Mouse (Mus musculus): ENCODE measurements around the gene Chst11. TPM values are rescaled to one million over a fixed set of nuclear protein-coding genes. Genes with fewer than 3 reads are reported as not detected.

Chst11 gene
- polyA plus RNA-seq, 1 experiment from 2014 or later, result 1.3 TPM

DNA sequence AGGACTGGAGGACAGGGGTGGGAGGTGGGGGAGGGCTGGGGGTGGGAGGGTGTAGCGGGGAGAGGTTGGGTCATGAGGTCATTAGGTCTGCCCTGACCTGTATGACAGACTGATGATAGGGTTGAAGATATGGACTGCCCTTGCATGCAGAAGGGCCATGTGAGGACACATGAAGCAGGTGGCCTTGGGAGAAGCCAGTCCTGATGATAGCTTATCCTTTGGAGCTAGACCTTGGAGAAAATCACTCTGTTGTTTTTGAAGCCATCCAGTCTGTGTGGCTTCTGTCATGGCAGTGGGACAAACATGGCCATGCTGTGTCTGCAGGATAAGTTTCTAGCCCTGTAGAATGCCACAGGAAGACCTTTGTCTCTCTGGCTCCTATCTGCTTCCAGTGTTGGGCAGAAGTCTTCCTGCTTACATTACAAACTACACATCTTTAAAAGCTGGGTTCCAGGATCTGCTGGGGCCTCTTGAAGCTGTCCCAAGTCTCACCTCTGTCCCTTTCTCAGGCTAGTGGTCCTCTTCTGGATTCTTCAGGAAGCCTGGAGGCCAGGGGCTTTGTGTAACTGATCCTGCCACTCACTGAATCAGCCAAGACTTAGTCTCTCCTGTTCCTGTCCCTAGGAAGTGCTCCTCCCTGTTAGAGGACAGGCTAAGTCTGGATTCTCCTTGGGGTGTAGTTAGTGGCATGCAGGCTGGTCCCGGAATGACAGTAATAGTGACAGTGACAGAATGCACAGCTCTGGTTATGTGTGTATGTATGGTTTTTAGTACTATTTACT is 58.4 kb downstream of the Chst11 start:
- Histone ChIP-seq H3K4me1 (peaks cover 41% of the 10 kb centered on the region), H3K9me3 (no peaks in the 10 kb centered on the region), H3K36me3 (replicated peaks) (peaks cover 2% of the 10 kb centered on the region; the same call in 1 of the 2 replicates), H3K4me3 (no peak overlapping the region), H3K27ac (replicated peaks) (peak overlapping the region; percentile 78), H3K27me3 (replicated peaks; ENCODE audit: low read depth, poor library complexity, severe bottlenecking) (no peaks in the 10 kb centered on the region)
- 51% methylated on average over 2 of the region's 2 CpGs for WGBS
- no peak for DNase-seq (ENCODE audit: low spot score)

DNA sequence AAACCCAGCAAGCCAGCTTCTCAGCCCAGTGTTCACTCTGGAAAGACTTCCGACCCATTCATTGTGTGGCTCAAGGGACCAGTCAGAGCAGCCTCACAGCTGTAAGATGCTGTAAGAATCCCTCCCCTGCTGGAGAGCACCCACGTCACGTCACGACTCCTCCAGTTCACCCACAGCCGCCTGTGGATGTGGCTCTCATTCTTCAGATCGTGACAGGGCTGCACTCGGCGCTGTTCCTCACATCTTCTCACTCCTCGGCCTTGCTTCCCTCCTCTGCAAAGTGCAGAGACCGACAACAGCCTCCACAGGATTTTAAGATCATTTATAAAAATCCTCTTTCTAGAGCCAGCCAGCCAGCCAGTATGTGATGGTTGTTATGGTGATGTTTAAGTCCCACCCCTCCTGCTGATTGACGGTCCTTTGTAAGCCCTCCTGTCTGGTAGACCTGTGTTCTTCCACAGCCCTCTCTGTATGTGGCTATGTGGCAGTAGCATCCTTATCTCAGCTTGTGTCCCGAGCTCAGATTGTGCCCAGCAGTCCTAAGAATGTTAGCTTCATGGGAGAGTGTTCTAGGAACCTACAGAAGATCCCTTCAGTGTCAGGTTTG is 64.0 kb downstream of the Chst11 start:
- H3K27me3 ChIP-seq (replicated peaks; ENCODE audit: low read depth, poor library complexity, severe bottlenecking), result no peaks in the 10 kb centered on the region
- peaks cover 17% of the 10 kb centered on the region for H3K4me1 ChIP-seq
- H3K4me3 ChIP-seq, result no peak overlapping the region
- H3K36me3 ChIP-seq (replicated peaks), result peaks cover 4% of the 10 kb centered on the region; the same call in 1 of the 2 replicates
- WGBS, result 78% methylated on average over 12 of the region's 12 CpGs
- no peak for DNase-seq (ENCODE audit: low spot score)
- no peaks in the 10 kb centered on the region for H3K9me3 ChIP-seq
- no peak overlapping the region for H3K27ac ChIP-seq (replicated peaks)

DNA sequence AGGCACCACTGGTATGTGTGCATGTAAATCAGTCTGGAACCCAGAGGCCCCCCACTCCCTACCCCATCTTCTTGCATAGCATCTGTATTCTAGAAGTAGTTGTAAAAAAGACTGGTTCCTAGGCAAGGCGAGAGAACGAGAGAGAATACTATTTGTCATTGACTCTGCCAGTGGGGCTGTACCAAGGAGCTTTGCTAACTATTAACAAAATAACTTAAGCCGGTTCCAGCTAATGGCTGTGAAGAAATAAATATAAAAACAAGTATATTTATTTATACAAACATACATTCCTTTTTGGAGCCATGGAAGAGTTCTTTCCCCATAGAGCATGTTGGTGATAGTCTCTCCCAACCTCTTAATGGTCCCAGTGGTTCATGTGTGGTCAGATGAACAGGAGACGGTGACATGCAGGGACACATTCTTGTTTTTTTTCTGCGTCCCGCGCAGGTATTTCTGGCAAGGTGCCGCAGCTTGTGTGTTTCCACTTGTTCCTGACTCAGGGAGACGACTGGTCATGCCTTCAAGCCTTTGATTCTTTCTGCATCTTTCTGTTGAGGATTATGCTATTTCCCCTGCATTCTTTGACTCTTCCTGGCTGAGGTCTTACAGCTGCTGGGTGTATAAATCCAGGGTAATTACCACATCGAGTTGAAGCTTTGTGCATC is 68.7 kb downstream of the Chst11 start:
- WGBS, result 88% methylated on average over 10 of the region's 10 CpGs
- DNase-seq (ENCODE audit: low spot score), result no peak
- H3K4me1 ChIP-seq, result peaks cover 10% of the 10 kb centered on the region
- no peaks in the 10 kb centered on the region for H3K36me3 ChIP-seq (replicated peaks)
- H3K4me3 ChIP-seq, result no peak overlapping the region
- no peaks in the 10 kb centered on the region for H3K9me3 ChIP-seq
- H3K27ac ChIP-seq (replicated peaks), result no peak overlapping the region
- H3K27me3 ChIP-seq (replicated peaks; ENCODE audit: low read depth, poor library complexity, severe bottlenecking), result no peaks in the 10 kb centered on the region

DNA sequence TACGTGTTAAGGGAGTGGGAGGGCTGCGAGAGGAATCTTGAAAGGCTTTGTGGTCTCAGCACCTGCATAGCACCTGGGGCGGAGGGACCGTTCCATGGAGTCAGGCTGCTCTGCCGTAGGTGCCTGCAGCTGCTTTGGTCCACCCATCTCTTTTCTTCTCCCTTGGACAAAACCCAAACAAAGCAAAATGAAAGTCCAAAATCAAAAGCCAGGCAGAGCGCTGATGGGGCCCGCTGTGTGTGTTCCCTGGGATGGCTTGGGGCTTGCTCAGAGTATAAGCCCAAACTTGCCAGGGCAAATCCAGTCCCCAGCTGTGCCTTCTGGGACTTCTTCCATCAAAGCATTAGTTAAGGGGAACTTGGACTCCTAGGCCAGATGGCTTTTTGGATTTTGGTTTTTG is 71.0 kb downstream of the Chst11 start:
- 75% methylated on average over 7 of the region's 7 CpGs for WGBS
- no peak for DNase-seq (ENCODE audit: low spot score)
- Histone ChIP-seq H3K27ac (replicated peaks) (no peak overlapping the region), H3K9me3 (no peaks in the 10 kb centered on the region), H3K36me3 (replicated peaks) (no peaks in the 10 kb centered on the region; the same call in 1 of the 2 replicates), H3K4me1 (peaks cover 18% of the 10 kb centered on the region), H3K27me3 (replicated peaks; ENCODE audit: low read depth, poor library complexity, severe bottlenecking) (no peaks in the 10 kb centered on the region), H3K4me3 (no peak overlapping the region)

DNA sequence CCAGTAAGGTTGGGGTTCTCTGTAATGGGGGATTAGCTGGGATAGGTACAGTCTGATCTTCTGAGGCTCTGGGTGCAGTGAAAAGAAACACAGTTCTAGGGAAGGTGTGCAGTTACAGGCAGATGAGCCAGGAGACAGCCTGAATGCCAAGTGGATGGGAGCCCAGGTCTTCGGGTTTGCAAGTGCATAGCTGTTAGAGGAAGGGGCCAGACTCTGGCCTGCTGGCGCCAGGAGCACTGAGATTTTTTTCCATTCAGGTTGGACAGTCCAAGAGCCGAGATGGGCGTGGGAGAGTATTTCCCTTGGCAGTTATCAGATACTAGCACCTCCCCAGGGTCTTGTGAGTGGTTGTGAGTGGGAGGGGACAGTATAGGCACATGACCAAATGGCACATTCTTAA is 71.6 kb downstream of the Chst11 start:
- no peak for DNase-seq (ENCODE audit: low spot score)
- Histone ChIP-seq H3K36me3 (replicated peaks) (no peaks in the 10 kb centered on the region; the same call in 1 of the 2 replicates), H3K9me3 (no peaks in the 10 kb centered on the region), H3K27me3 (replicated peaks; ENCODE audit: low read depth, poor library complexity, severe bottlenecking) (no peaks in the 10 kb centered on the region), H3K4me1 (peaks cover 18% of the 10 kb centered on the region), H3K27ac (replicated peaks) (no peak overlapping the region), H3K4me3 (no peak overlapping the region)
- WGBS, result 89% methylated on average over 4 of the region's 4 CpGs

DNA sequence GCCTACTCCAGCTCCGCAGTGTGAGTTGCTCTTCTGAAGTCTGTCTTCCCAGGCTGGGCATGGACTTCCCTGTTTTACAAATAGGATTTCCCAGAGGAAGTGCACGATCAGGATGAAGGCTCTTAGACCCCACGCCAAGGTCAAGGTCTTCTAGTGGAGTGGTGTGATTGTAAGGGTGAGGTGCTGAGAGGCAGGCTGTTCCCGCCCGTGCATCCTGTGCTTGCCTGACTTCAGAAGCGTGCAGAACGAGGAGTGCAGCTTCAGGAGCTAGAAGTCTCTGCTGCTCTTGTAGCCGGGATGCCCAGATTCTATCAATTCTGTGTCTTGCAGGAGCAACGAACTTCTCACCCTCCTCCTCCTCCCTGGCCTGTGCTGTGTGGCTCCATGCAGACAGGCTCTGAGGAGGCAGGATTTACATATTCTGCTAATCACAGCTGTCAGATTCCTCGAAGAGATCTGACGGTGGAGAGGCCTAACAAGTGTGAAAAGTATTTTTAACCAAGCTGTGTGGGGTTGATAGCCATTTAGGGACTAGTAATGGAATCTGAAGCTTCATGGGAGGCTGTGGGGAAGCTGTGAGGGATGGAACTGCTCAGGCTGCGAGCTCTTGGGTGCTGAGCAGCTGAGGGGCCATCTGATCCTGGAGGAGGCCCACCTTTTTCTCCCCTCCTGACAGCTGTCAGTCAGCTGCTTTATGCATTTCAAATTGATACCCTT is 74.9 kb downstream of the Chst11 start:
- Histone ChIP-seq H3K27me3 (replicated peaks; ENCODE audit: low read depth, poor library complexity, severe bottlenecking) (no peaks in the 10 kb centered on the region), H3K27ac (replicated peaks) (0 out of 2 replicates have a peak overlapping the region, but pooled peaks have one; percentile 24), H3K4me1 (peaks cover 24% of the 10 kb centered on the region), H3K36me3 (replicated peaks) (no peaks in the 10 kb centered on the region; the same call in 1 of the 2 replicates), H3K4me3 (no peak overlapping the region), H3K9me3 (no peaks in the 10 kb centered on the region)
- 51% methylated on average over 12 of the region's 12 CpGs for WGBS
- no peak for DNase-seq (ENCODE audit: low spot score)

DNA sequence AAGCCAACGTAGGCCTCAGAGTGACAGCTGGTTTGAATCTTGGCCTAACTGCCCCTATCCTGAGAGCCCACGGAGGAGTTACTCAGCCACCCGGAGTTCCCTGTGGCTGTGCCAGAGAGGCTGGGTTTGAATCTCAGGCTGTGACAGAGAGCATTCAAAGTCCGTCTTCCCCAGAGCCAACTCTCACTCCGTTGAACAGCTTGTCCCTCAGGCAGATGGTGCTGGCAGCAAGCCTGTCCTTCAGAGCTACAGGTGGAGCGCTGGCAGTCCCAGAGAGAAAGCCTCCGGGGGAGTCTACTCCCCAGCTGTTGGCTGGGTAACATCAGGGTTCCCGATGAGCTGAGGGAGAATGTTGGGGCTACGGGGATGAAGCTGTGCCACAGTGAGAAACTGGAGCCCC is 77.0 kb downstream of the Chst11 start:
- DNase-seq (ENCODE audit: low spot score), result no peak
- H3K36me3 ChIP-seq (replicated peaks), result no peaks in the 10 kb centered on the region; the same call in 1 of the 2 replicates
- H3K27ac ChIP-seq (replicated peaks), result no peak overlapping the region
- H3K9me3 ChIP-seq, result no peaks in the 10 kb centered on the region
- no peak overlapping the region for H3K4me3 ChIP-seq
- no peaks in the 10 kb centered on the region for H3K27me3 ChIP-seq (replicated peaks; ENCODE audit: low read depth, poor library complexity, severe bottlenecking)
- H3K4me1 ChIP-seq, result peaks cover 24% of the 10 kb centered on the region
- 87% methylated on average over 9 of the region's 9 CpGs for WGBS

DNA sequence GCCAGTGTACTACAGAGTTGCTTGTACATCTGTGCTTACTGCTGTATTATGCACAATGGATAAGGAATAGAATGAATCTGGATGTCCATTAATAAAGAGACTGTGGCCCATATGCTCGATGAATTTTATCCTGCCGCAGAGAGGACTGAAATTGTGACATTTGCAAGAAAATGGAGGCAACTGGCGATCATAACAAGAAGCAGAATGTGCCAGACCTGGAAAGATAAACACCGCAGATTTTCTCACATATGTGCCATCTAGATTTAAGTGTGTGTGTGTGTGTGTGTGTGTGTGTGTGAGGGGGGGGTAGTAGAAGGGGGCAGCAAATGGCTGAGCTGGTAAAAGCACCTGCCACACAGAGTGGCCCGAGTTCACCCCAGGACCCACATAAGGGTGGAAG is 79.5 kb downstream of the Chst11 start:
- Histone ChIP-seq H3K27me3 (replicated peaks; ENCODE audit: low read depth, poor library complexity, severe bottlenecking) (no peaks in the 10 kb centered on the region), H3K4me1 (peaks cover 25% of the 10 kb centered on the region), H3K36me3 (replicated peaks) (no peaks in the 10 kb centered on the region; the same call in 1 of the 2 replicates), H3K27ac (replicated peaks) (no peak overlapping the region), H3K9me3 (no peaks in the 10 kb centered on the region), H3K4me3 (no peak overlapping the region)
- 90% methylated on average over 5 of the region's 5 CpGs for WGBS
- no peak for DNase-seq (ENCODE audit: low spot score)

DNA sequence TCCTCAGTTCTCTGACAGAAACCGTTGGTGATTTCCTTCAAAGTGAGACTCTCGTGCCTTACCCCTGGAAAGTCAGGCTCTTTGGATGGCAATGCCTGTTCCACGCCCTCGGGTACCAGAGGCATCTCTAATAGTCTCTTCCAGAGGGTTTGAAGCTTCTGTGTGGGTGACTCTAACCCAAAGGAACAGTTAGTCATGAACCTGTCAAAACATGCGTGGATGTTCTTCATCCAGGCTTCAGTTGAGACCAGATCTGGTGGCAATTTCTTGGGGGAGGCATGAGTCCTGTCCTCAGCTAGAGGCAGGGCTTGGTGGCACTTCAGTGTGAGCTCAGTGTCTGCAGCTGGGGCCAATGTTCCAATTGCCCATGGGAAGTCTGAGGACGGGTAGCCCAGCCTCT is 80.9 kb downstream of the Chst11 start:
- no peaks in the 10 kb centered on the region for H3K27me3 ChIP-seq (replicated peaks; ENCODE audit: low read depth, poor library complexity, severe bottlenecking)
- 71% methylated on average over 6 of the region's 6 CpGs for WGBS
- no peaks in the 10 kb centered on the region for H3K9me3 ChIP-seq
- no peak overlapping the region for H3K27ac ChIP-seq (replicated peaks)
- H3K4me3 ChIP-seq, result no peak overlapping the region
- no peaks in the 10 kb centered on the region; the same call in 1 of the 2 replicates for H3K36me3 ChIP-seq (replicated peaks)
- peaks cover 22% of the 10 kb centered on the region for H3K4me1 ChIP-seq
- DNase-seq (ENCODE audit: low spot score), result no peak

DNA sequence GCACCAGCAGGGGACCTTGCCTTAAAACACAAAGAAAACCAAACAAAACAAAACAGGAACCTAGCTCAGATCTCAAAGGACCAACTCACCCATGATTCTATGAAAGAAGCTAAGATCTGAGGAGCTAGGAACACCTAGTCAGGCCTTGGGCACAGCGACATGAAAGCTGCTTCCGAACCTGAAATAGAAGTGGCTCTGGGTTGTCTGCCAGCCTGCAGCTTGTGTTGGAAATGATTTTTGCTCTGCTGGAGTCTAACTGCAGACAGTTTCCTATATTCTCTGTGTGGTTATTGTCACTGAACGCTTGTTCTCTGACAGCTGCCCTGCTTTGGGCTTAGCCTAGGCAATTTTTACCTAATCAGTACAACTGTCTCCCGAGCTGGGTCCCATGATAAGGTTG is 82.0 kb downstream of the Chst11 start:
- WGBS, result 87% methylated on average over 4 of the region's 4 CpGs

DNA sequence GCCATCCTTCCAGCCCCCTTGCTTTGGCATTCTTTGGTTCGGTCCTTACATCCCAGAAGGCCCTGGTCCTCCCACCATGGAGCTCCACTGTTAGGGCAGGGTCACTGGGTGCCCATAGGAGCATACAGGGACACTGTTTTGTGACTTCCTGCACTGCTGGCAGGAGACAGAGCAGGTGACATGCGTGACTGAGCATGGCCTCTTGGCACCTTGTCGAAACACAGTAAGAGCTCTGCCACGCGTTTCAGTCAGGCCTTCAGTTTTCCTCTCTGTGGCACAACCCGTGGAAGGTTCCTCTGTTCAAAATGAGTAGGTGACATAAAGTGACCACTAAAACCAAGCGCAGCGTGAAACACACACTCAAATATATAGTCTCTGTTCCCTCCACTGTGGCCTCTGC is 83.2 kb downstream of the Chst11 start:
- H3K9me3 ChIP-seq, result no peaks in the 10 kb centered on the region
- DNase-seq (ENCODE audit: low spot score), result no peak
- WGBS, result 89% methylated on average over 8 of the region's 8 CpGs
- no peaks in the 10 kb centered on the region for H3K27me3 ChIP-seq (replicated peaks; ENCODE audit: low read depth, poor library complexity, severe bottlenecking)
- no peak overlapping the region for H3K27ac ChIP-seq (replicated peaks)
- no peaks in the 10 kb centered on the region for H3K36me3 ChIP-seq (replicated peaks)
- no peak overlapping the region for H3K4me3 ChIP-seq
- H3K4me1 ChIP-seq, result peaks cover 29% of the 10 kb centered on the region

More for the DNA sequence above, 82.0 kb downstream of the Chst11 start:
- Histone ChIP-seq H3K4me1 (peaks cover 32% of the 10 kb centered on the region), H3K36me3 (replicated peaks) (no peaks in the 10 kb centered on the region), H3K9me3 (no peaks in the 10 kb centered on the region), H3K27me3 (replicated peaks; ENCODE audit: low read depth, poor library complexity, severe bottlenecking) (no peaks in the 10 kb centered on the region), H3K4me3 (no peak overlapping the region), H3K27ac (replicated peaks) (no peak overlapping the region)
- no peak for DNase-seq (ENCODE audit: low spot score)

DNA sequence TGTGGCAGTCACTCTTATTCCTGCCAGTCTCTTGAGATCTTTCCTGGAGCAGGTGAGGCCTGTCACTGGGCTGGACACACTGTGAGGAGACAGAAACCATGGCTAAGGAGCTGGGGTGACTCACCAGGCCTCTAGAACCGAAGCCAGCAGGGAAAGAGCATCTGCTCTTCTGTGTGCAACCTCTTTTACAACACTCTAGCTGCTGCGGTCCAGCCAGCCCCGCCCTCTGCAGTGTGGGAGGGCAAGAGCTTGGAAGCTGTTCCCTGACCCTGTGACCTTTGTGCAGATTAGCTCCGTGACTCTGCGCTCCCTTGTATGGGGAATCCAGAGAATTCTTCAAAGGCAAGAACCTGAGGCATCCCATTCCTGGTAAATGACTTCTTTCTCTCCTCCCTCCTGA is 84.5 kb downstream of the Chst11 start:
- Histone ChIP-seq H3K4me3 (no peak overlapping the region), H3K9me3 (no peaks in the 10 kb centered on the region), H3K27ac (replicated peaks) (peak overlapping the region; percentile 0; the same call in 1 of the 2 replicates), H3K27me3 (replicated peaks; ENCODE audit: low read depth, poor library complexity, severe bottlenecking) (no peaks in the 10 kb centered on the region), H3K4me1 (peaks cover 30% of the 10 kb centered on the region), H3K36me3 (replicated peaks) (no peaks in the 10 kb centered on the region)
- peak; percentile 59 for DNase-seq (ENCODE audit: low spot score)
- WGBS, result 7% methylated on average over 5 of the region's 5 CpGs

All from embryonic facial prominence, embryonic 10.5 days (tissue).